Mouse (Mus musculus): ENCODE data around the gene Slc36a2. TPM values are rescaled to one million over a fixed set of nuclear protein-coding genes. Genes with fewer than 3 reads are reported as not detected.

Gene Slc36a2
- total and polyA plus RNA-seq, 2 experiments from 2014 or later = 6.6 to 10.2 TPM

GRCm38 (mm10) chr11:55110566-55111169 lies 74.2 kb downstream of the Slc36a2 start:
- no peak for TF ChIP-seq CTCF (IDR thresholded peaks at IDR 0.05; ENCODE audit: low read depth)
- no peak for TF ChIP-seq EP300 (IDR thresholded peaks at IDR 0.05; ENCODE audit: low read depth)
- no peak overlapping the region for H3K27ac ChIP-seq (ENCODE audit: low read depth)
- H3K4me1 ChIP-seq (ENCODE audit: control insufficient read depth, insufficient read depth) = 0 out of 2 replicates have a peak, but pooled peaks cover 5% of the 10 kb centered on the region
- 65% methylated on average over 7 of the region's 7 CpGs for WGBS
- H3K4me3 ChIP-seq (ENCODE audit: low read depth, low read length) = no peak overlapping the region
- DNase-seq (ENCODE audit: low spot score) (no peak), ATAC-seq (ENCODE audit: insufficient read depth, low read depth) (no peak)
- no peak overlapping the region for H3K9ac ChIP-seq (replicated peaks; ENCODE audit: low read depth, low read length)
- H3K36me3 ChIP-seq (replicated peaks; ENCODE audit: control insufficient read depth, insufficient read depth, low read length) = peaks cover 20% of the 10 kb centered on the region; the same call in 1 of the 2 replicates
- no peak overlapping the region for H3K4me2 ChIP-seq (ENCODE audit: low read depth, low read length)
- H3K9me3 ChIP-seq (replicated peaks; ENCODE audit: control insufficient read depth, low read length) = no peaks in the 10 kb centered on the region
- H3K27me3 ChIP-seq (ENCODE audit: control insufficient read depth, insufficient read depth, low read length) = no peaks in the 10 kb centered on the region

GRCm38 (mm10) chr11:55109521-55110300 lies 75.2 kb downstream of the Slc36a2 start:
- Histone ChIP-seq H3K9me3 (replicated peaks; ENCODE audit: control insufficient read depth, low read length) (no peaks in the 10 kb centered on the region), H3K4me1 (ENCODE audit: control insufficient read depth, insufficient read depth) (0 out of 2 replicates have a peak, but pooled peaks cover 5% of the 10 kb centered on the region), H3K36me3 (replicated peaks; ENCODE audit: control insufficient read depth, insufficient read depth, low read length) (peaks cover 20% of the 10 kb centered on the region; the same call in 1 of the 2 replicates), H3K4me3 (ENCODE audit: low read depth, low read length) (no peak overlapping the region), H3K4me2 (ENCODE audit: low read depth, low read length) (no peak overlapping the region), H3K27me3 (ENCODE audit: control insufficient read depth, insufficient read depth, low read length) (no peaks in the 10 kb centered on the region), H3K27ac (ENCODE audit: low read depth) (no peak overlapping the region), H3K9ac (replicated peaks; ENCODE audit: low read depth, low read length) (no peak overlapping the region)
- no peak for TF ChIP-seq CTCF (IDR thresholded peaks at IDR 0.05; ENCODE audit: low read depth)
- no peak for TF ChIP-seq EP300 (IDR thresholded peaks at IDR 0.05; ENCODE audit: low read depth)
- 76% methylated on average over 7 of the region's 7 CpGs for WGBS
- ATAC-seq (ENCODE audit: insufficient read depth, low read depth) = no peak
- DNase-seq (ENCODE audit: low spot score) = no peak

Other genes starting within 250 kb of the Slc36a2 start
- gene Tnip1, start 222.2 kb downstream of the Slc36a2 start, total RNA-seq (2014; rRNA removed; ENCODE audit: low replicate concordance) = 16.6 and 19.9 TPM in 2 replicates
- 19.7 and 22.7 TPM in 2 replicates for gene Tnip1, start 222.2 kb downstream of the Slc36a2 start, polyA plus RNA-seq (2015; fragmentation: Nextera tagmentation; extraction: Ambion mirVana)
- gene Anxa6, start 151.6 kb downstream of the Slc36a2 start, total RNA-seq (2014; rRNA removed; ENCODE audit: low replicate concordance) = 306 and 424 TPM in 2 replicates
- gene Anxa6, start 151.6 kb downstream of the Slc36a2 start, polyA plus RNA-seq (2015; fragmentation: Nextera tagmentation; extraction: Ambion mirVana) = 250 and 254 TPM in 2 replicates
- 17.6 and 22.2 TPM in 2 replicates for gene Ccdc69, start 106.9 kb downstream of the Slc36a2 start, total RNA-seq (2014; rRNA removed; ENCODE audit: low replicate concordance)
- 22.0 and 22.3 TPM in 2 replicates for gene Ccdc69, start 106.9 kb downstream of the Slc36a2 start, polyA plus RNA-seq (2015; fragmentation: Nextera tagmentation; extraction: Ambion mirVana)
- gene Gm2a, start 87.0 kb downstream of the Slc36a2 start, total RNA-seq (2014; rRNA removed; ENCODE audit: low replicate concordance) = 17.2 and 23.9 TPM in 2 replicates
- gene Gm2a, start 87.0 kb downstream of the Slc36a2 start, polyA plus RNA-seq (2015; fragmentation: Nextera tagmentation; extraction: Ambion mirVana) = 26.9 and 27.2 TPM in 2 replicates
- gene Slc36a3, start 33.4 kb downstream of the Slc36a2 start, total RNA-seq (2014; rRNA removed; ENCODE audit: low replicate concordance) = not detected in 2 replicates
- not detected in 2 replicates for gene Slc36a3, start 33.4 kb downstream of the Slc36a2 start, polyA plus RNA-seq (2015; fragmentation: Nextera tagmentation; extraction: Ambion mirVana)
- 6.9 and 7.8 TPM in 2 replicates for gene Slc36a1, start 19.3 kb upstream of the Slc36a2 start, total RNA-seq (2014; rRNA removed; ENCODE audit: low replicate concordance)
- 0.71 and 1.00 TPM in 2 replicates for gene Slc36a1, start 19.3 kb upstream of the Slc36a2 start, polyA plus RNA-seq (2015; fragmentation: Nextera tagmentation; extraction: Ambion mirVana)
- gene Fat2, start 151.5 kb upstream of the Slc36a2 start, total RNA-seq (2014; rRNA removed; ENCODE audit: low replicate concordance) = 1.1 TPM in 1 of 2 replicates, not detected in the other
- 0.01 TPM in 1 of 2 replicates, not detected in the other for gene Fat2, start 151.5 kb upstream of the Slc36a2 start, polyA plus RNA-seq (2015; fragmentation: Nextera tagmentation; extraction: Ambion mirVana)
- gene Sparc, start 238.1 kb upstream of the Slc36a2 start, total RNA-seq (2014; rRNA removed; ENCODE audit: low replicate concordance) = 829 and 887 TPM in 2 replicates
- gene Sparc, start 238.1 kb upstream of the Slc36a2 start, polyA plus RNA-seq (2015; fragmentation: Nextera tagmentation; extraction: Ambion mirVana) = 1,674 and 1,711 TPM in 2 replicates